Mouse (Mus musculus) ES-Bruce4 (cell line): ENCODE measurements around the gene D630045J12Rik. TPM values are rescaled to one million over a fixed set of nuclear protein-coding genes. Genes with fewer than 3 reads are reported as not detected.

Source experiments
- H3K27ac ChIP-seq: 2 replicates; pipeline ENCODE4 v1.5.1; 2012; ENCODE audit warnings: low read length, inconsistent platforms; ENCODE audit not compliant: insufficient read depth
- H3K27me3 ChIP-seq: 2 replicates; pipeline ENCODE4 v1.6.1; 2012; ENCODE audit warnings: mild to moderate bottlenecking, low read length, inconsistent platforms; ENCODE audit not compliant: control insufficient read depth, poor library complexity, insufficient read depth, severe bottlenecking
- H3K36me3 ChIP-seq: 2 replicates; pipeline ENCODE4 v1.6.1; 2012; ENCODE audit warnings: inconsistent platforms, mild to moderate bottlenecking, low read length, moderate library complexity; ENCODE audit not compliant: control insufficient read depth, poor library complexity, insufficient read depth, severe bottlenecking
- H3K4me1 ChIP-seq: one replicate; pipeline ENCODE4 v1.8.1; 2011; ENCODE audit warnings: low read length; ENCODE audit not compliant: control insufficient read depth, insufficient read depth
- H3K4me3 ChIP-seq: 2 replicates; pipeline ENCODE4 v1.5.1; 2011; ENCODE audit warnings: low read depth, mild to moderate bottlenecking, low read length
- H3K9ac ChIP-seq: 2 replicates; pipeline ENCODE4 v1.6.1; 2012; ENCODE audit warnings: low read depth, mild to moderate bottlenecking, inconsistent platforms; ENCODE audit not compliant: poor library complexity, severe bottlenecking
- H3K9me3 ChIP-seq: replicated peaks from 2 replicates; pipeline ENCODE4 v1.6.1; 2012; ENCODE audit warnings: mild to moderate bottlenecking, low read length, inconsistent platforms; ENCODE audit not compliant: control insufficient read depth, poor library complexity, insufficient read depth, severe bottlenecking
- CTCF ChIP-seq: IDR thresholded peaks from one replicate; pipeline ENCODE4 v1.8.1; 2011; ENCODE audit warnings: low read depth, low read length
- EP300 ChIP-seq: IDR thresholded peaks from 2 replicates; pipeline ENCODE4 v1.6.1; 2011; ENCODE audit warnings: low read depth, low read length; ENCODE audit not compliant: insufficient read depth
- POLR2A ChIP-seq: IDR thresholded peaks from one replicate; pipeline ENCODE4 v1.8.1; 2011; ENCODE audit warnings: low read length; ENCODE audit not compliant: insufficient read depth
- polyA plus RNA-seq: library from polyadenylated mRNA; stranded (reverse); fragments of >200 nt; gene quantifications from 2 replicates; pipeline ENCODE4 v1.2.4, GENCODE M21; 2011; ENCODE audit warnings: low read depth; ENCODE audit not compliant: missing spikeins, insufficient read depth, insufficient read length

D630045J12Rik gene
- polyA plus RNA-seq, 1 experiment, result 8.3 TPM

DNA sequence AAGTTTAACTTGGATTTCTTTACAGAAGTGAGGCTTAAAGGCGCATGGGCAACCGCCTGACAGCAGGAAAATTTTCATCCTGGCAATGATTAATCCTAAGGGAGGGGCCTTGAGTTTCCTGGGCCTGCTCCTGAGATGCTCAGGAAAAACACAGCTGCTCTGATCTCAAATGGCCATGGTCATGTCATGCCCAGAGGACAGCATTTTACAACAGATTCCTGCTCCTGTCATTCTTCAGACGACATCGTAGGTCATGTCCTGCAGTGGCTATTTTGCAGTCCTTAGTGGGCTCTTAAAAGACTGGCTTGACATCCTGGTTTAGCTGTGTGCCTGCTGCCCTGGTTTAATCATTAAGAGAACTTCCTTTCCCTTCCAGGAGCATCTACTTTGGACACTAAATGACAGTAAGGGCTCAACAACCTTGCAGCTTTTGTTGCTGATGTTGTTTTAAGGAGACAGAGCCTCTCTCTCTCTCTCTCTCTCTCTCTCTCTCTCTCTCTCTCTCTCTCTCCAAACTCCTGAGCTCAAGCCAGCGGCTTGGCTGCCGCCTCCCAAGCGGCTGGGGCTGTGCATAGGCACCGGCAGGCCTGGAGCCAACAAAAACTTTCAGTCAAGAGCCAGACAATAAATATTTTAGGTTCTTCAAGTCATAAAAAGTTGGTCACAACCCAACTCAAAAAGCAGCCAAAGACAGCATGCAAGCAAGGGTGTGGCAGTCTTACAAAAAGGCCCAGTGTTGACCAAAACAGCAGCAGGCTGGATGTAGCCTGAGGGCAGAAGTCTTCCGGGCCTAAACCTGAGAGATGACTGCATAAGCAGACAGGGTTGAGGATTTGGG lies 109.4 kb downstream of the D630045J12Rik start:
- no peak for TF ChIP-seq POLR2A
- TF ChIP-seq EP300, result no peak
- Histone ChIP-seq H3K4me1 (peaks cover 2% of the 10 kb centered on the region), H3K9me3 (no peaks in the 10 kb centered on the region), H3K36me3 (no peaks in the 10 kb centered on the region), H3K27me3 (no peaks in the 10 kb centered on the region), H3K27ac (peak overlapping the region; percentile 13; the same call in 1 of the 2 replicates), H3K4me3 (no peak overlapping the region), H3K9ac (no peak overlapping the region)

GRCm38 (mm10) chr6:38140402-38140801 lies 113.4 kb downstream of the D630045J12Rik start:
- no peak overlapping the region for H3K9ac ChIP-seq
- no peak overlapping the region for H3K27ac ChIP-seq
- H3K27me3 ChIP-seq, result no peaks in the 10 kb centered on the region
- no peak overlapping the region for H3K4me3 ChIP-seq
- no peaks in the 10 kb centered on the region for H3K36me3 ChIP-seq
- H3K9me3 ChIP-seq, result no peaks in the 10 kb centered on the region
- H3K4me1 ChIP-seq, result peaks cover 2% of the 10 kb centered on the region
- TF ChIP-seq EP300 (no peak), POLR2A (no peak), CTCF (no peak)

- Histone ChIP-seq H3K4me1 (no peaks in the 10 kb centered on the region), H3K9me3 (no peaks in the 10 kb centered on the region), H3K36me3 (no peaks in the 10 kb centered on the region), H3K27me3 (no peaks in the 10 kb centered on the region), H3K27ac (no peak overlapping the region), H3K4me3 (no peak overlapping the region), H3K9ac (no peak overlapping the region)
- no peak for TF ChIP-seq POLR2A
- TF ChIP-seq EP300, result no peak
- TF ChIP-seq CTCF, result no peak
Measured at GRCm38 (mm10) chr6:38139086-38139485, 114.7 kb downstream of the D630045J12Rik start.

DNA sequence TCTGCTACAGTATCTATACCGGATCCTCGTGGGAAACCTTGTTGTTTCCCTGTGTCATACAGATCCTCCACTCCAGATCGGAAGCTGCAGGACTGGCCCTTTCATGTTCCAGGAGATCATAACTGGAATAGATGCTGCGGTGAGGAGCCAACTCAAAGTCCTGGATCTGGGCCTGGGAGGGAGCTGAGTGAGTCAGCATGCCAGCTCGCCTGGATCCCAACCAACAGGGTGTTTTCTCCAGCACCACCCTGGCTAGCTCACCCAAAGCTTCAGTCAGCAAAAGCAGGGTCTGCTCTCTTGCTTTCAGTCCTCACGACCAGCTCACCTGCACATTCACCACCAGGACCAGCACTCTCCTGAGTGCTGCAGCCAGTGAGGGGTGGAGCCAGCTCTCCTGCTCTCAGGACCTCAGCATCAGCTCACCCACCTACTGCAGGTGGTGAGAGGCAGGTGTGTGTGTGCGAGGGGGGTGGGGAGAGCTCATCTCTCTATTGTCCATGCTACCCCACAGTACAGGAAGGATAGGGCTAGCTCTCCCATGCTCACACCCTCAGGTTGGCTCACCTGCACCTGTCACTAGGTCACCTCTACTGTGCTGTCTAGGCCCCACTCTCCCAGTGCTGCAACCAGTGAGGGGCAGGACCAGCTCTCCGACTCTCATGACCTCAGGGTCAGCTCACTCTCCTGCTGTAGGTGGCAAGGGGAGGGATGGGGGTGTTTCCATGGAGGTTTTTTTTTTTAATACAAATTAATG lies 118.8 kb downstream of the D630045J12Rik start:
- H3K9me3 ChIP-seq, result no peaks in the 10 kb centered on the region
- no peak overlapping the region for H3K9ac ChIP-seq
- no peaks in the 10 kb centered on the region for H3K36me3 ChIP-seq
- H3K4me3 ChIP-seq, result no peak overlapping the region
- no peaks in the 10 kb centered on the region for H3K4me1 ChIP-seq
- H3K27me3 ChIP-seq, result no peaks in the 10 kb centered on the region
- TF ChIP-seq CTCF, result no peak
- no peak for TF ChIP-seq EP300
- no peak for TF ChIP-seq POLR2A
- H3K27ac ChIP-seq, result no peak overlapping the region

DNA sequence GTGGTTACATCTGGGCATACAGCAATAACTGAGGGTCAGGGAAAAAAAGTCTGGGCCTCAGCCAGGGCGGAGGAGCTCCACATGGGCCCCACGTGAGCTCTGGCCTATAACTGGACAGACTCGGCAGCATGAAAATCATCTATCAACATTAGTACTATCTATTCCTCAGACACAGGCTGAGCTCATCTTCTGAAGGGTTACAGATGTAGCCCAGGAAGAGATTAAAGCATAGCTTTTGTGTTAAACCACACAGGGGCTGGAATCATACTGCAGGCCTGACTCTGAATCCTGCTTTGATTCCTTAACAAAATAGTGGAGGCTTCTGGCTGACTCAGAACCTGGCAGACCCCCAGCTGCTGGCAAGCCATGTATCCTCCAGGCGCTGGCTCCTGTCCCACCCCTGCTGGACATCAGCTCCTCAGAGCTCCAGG lies 122.0 kb downstream of the D630045J12Rik start:
- no peaks in the 10 kb centered on the region for H3K36me3 ChIP-seq
- H3K4me3 ChIP-seq, result no peak overlapping the region
- no peaks in the 10 kb centered on the region for H3K4me1 ChIP-seq
- no peaks in the 10 kb centered on the region for H3K9me3 ChIP-seq
- TF ChIP-seq EP300 (no peak), CTCF (no peak)
- no peaks in the 10 kb centered on the region for H3K27me3 ChIP-seq
- H3K27ac ChIP-seq, result no peak overlapping the region
- no peak overlapping the region for H3K9ac ChIP-seq

GRCm38 (mm10) chr6:38129883-38130282 lies 123.9 kb downstream of the D630045J12Rik start:
- Histone ChIP-seq H3K4me1 (no peaks in the 10 kb centered on the region), H3K4me3 (no peak overlapping the region), H3K36me3 (no peaks in the 10 kb centered on the region), H3K9me3 (peaks cover 2% of the 10 kb centered on the region; the same call in 1 of the 2 replicates), H3K9ac (no peak overlapping the region), H3K27me3 (no peaks in the 10 kb centered on the region), H3K27ac (no peak overlapping the region)
- TF ChIP-seq POLR2A (no peak), CTCF (peak; percentile 47)
